Mouse (Mus musculus): ENCODE data around the gene Ptprt.

DNA sequence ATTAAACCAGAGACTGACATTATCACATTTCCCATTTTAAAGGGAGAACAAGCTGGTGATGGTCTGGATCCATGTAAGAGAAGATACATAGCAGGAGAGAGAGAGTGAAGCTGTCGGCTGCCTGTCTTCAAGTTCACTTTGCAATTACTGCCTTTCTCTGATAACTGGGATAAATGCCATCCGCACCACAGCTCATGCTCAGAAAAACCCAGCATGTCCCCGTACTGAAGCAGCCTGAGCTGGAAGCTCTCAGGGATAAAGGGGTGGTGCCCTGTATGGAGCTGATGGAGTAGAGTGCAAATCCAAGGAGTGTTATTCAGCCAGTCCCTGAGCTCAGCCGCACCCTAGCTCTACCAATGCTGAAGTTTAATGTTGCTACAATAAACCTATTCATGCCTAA, 825.9 kb downstream of the Ptprt start:
- TF ChIP-seq CTCF (IDR thresholded peaks at IDR 0.05 in 2 of 3, conservative IDR thresholded peaks at IDR 0.05 in 1 of 3; ENCODE audit: control insufficient read depth in 1 of 3, insufficient read depth in 1 of 3, low read depth in 2 of 3, low read length in 3 of 3, poor library complexity in 1 of 3, severe bottlenecking in 1 of 3) (no peak), HCFC1 (IDR thresholded peaks at IDR 0.05; ENCODE audit: low read depth, low read length) (no peak), POLR2AphosphoS5 (IDR thresholded peaks at IDR 0.05; ENCODE audit: borderline replicate concordance, low read depth, low read length) (no peak), TAL1 (IDR thresholded peaks at IDR 0.05; ENCODE audit: low read length) (no peak), MEF2A (IDR thresholded peaks at IDR 0.05; ENCODE audit: extremely low read depth, insufficient replicate concordance, low read depth, low read length, poor library complexity, severe bottlenecking) (no peak), EP300 (IDR thresholded peaks at IDR 0.05; ENCODE audit: low read depth in 1 of 2, low read length in 2 of 2) (no peak), POLR2A (IDR thresholded peaks at IDR 0.05; ENCODE audit: control insufficient read depth in 1 of 2, insufficient read depth in 1 of 2, low read depth in 1 of 2, low read length in 2 of 2, poor library complexity in 1 of 2) (no peak)
